Mouse (Mus musculus): Measurements from ENCODE around the gene Rnf212b. TPM values are rescaled to one million over a fixed set of nuclear protein-coding genes. Genes with fewer than 3 reads are reported as not detected.
"Not testable (repeated sequence)": the region's sequence is repeated elsewhere in the genome, so short reads cannot be mapped to it uniquely, and the experiment has no call there.

Gene Rnf212b
- not detected in 2 replicates for polyA plus RNA-seq (2016; fragmentation: Nextera tagmentation; extraction: Ambion mirVana)

- no peak within 1 kb of the TSS for H3K4me3 ChIP-seq
- 85% methylated on average over 29 of the region's 29 CpGs for WGBS
- H3K27me3 ChIP-seq = no peaks in the 10 kb centered on the region
- no peak for ATAC-seq (ENCODE audit: insufficient number of reproducible peaks, insufficient read depth, low FRiP score, low TSS enrichment)
- no peaks in the 10 kb centered on the region for H3K9me3 ChIP-seq
- H3K27ac ChIP-seq = no peak within 1 kb of the TSS
- H3K9ac ChIP-seq = no peak within 1 kb of the TSS
- no peaks in the 10 kb centered on the region for H3K36me3 ChIP-seq
- no peaks in the 10 kb centered on the region for H3K4me1 ChIP-seq
- H3K4me2 ChIP-seq (replicated peaks) = no peak within 1 kb of the TSS
These were observed at the start of gene Rnf212b for GRCm38 (mm10) chr14:54813991-54814390. Rnf212b (plus strand) TSS chr14:54814141.

DNA sequence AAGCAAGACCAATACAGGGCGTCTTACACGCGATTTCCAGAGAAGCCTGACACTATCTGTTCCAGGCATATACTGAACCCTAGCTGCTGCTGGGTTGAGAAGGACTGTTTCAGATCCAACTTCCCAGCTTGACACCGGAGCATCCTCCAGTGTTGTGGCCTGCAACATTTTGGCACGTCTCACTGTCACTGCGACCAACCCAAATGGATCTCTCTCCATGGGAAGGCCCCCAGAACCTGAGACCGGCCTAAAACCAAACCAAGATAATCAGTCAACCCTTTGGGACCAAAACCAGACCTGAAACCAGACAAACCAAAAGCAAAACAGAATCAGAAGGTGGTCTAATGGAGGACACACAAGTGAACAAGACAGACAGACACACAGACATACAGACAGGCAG, 47.0 kb upstream of the Rnf212b start:
- H3K9ac ChIP-seq; H3K36me3 ChIP-seq; H3K4me3 ChIP-seq; H3K4me2 ChIP-seq (replicated peaks); H3K4me1 ChIP-seq; H3K27ac ChIP-seq; ATAC-seq (ENCODE audit: insufficient number of reproducible peaks, insufficient read depth, low FRiP score, low TSS enrichment); H3K9me3 ChIP-seq; H3K27me3 ChIP-seq: not testable (repeated sequence)
- 93% methylated on average over 7 of the region's 7 CpGs for WGBS

DNA sequence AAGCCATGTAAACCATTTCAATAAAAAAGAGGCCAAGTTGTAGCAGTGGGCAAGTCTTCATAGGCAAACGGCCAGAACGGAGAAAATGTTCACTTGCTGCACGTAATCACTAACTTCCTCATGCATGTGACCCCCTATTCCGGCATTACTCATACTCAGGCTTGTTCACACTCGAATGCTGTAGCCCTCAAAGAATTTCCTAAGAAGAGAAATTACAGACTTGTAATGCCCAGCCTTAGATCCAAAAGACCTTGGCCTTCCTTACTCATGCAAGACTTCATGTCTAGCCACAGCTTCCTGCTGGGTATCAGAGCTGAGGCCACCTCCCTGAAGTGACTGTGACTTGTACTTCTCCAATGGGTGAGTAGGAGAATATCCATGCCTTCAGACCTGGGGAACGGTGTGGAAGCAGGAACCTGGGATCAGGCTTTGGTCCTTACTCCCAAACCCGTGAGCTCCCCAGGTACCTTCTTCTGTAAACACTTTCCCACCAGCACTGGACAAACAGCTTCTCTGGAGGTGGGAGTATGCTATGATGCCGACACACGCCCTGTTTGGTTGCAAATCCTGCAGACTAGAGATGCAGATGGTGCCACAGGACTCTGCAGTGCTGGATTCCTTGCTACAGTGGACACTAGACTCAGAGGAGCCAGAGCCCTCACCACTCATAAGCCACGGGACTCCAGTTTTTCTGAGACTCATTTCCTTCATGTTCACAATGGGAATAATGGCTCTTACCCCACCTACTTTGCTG, 45.5 kb upstream of the Rnf212b start:
- no peak for ATAC-seq (ENCODE audit: insufficient number of reproducible peaks, insufficient read depth, low FRiP score, low TSS enrichment)
- WGBS = 86% methylated on average over 10 of the region's 10 CpGs
- H3K4me2 ChIP-seq (replicated peaks) = no peak overlapping the region
- no peaks in the 10 kb centered on the region for H3K4me1 ChIP-seq
- H3K9ac ChIP-seq = no peak overlapping the region
- H3K4me3 ChIP-seq = no peak overlapping the region
- H3K27ac ChIP-seq = no peak overlapping the region
- no peaks in the 10 kb centered on the region for H3K36me3 ChIP-seq
- H3K27me3 ChIP-seq = no peaks in the 10 kb centered on the region
- no peaks in the 10 kb centered on the region for H3K9me3 ChIP-seq

DNA sequence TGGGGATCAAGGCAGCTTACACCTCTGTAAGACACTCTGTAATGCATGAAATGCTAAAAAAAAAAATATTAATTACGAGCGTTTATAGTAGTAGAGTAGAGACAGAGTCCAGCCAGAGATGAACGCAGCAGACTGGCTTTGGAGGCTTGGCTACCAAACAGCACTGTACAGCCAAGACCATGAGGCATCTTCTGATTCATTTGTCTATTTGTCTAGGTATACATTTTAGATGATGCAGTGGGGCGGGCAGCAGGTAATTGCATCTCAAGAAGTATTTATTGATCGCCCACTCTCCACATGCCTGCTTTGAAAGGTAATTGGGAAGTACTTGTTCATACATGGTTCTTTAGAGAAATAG, 44.9 kb upstream of the Rnf212b start:
- 95% methylated on average over 5 of the region's 5 CpGs for WGBS

DNA sequence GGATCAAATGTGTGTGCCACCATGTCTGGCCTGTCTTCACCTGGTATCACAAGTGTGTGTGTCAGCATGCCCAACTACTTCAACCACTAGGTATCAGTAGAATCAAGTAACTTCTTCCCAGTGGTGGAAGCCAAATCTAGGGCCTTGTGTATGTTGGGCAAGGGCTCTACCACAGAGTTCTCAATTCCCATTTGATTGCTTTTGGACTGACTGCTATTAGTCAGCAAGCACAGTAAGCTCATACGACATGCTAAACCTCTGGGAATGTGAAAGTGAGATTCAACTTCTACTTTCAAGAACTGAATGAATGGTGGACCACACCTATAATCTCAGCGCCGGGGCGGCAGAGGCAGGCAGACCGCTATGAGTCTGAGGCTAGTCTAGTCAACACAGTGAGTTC, 43.6 kb upstream of the Rnf212b start:
- WGBS = 95% methylated on average over 5 of the region's 5 CpGs

More for the DNA sequence above, 44.9 kb upstream of the Rnf212b start:
- no peak for ATAC-seq (ENCODE audit: insufficient number of reproducible peaks, insufficient read depth, low FRiP score, low TSS enrichment)
- no peak overlapping the region for H3K27ac ChIP-seq
- no peak overlapping the region for H3K4me2 ChIP-seq (replicated peaks)
- H3K36me3 ChIP-seq = no peaks in the 10 kb centered on the region
- no peaks in the 10 kb centered on the region for H3K9me3 ChIP-seq
- H3K27me3 ChIP-seq = no peaks in the 10 kb centered on the region
- H3K4me1 ChIP-seq = no peaks in the 10 kb centered on the region
- no peak overlapping the region for H3K4me3 ChIP-seq
- no peak overlapping the region for H3K9ac ChIP-seq

GRCm38 (mm10) chr14:54772333-54772856, 41.5 kb upstream of the Rnf212b start:
- H3K9ac ChIP-seq = no peak overlapping the region
- H3K9me3 ChIP-seq = no peaks in the 10 kb centered on the region
- H3K27ac ChIP-seq = no peak overlapping the region
- ATAC-seq (ENCODE audit: insufficient number of reproducible peaks, insufficient read depth, low FRiP score, low TSS enrichment) = no peak
- no peak overlapping the region for H3K4me2 ChIP-seq (replicated peaks)
- H3K4me1 ChIP-seq = no peaks in the 10 kb centered on the region
- no peaks in the 10 kb centered on the region for H3K36me3 ChIP-seq
- 80% methylated on average over 20 of the region's 20 CpGs for WGBS
- H3K27me3 ChIP-seq = 0 out of 2 replicates have a peak, but pooled peaks cover 1% of the 10 kb centered on the region
- no peak overlapping the region for H3K4me3 ChIP-seq

More for the DNA sequence above, 43.6 kb upstream of the Rnf212b start:
- Histone ChIP-seq H3K27ac (no peak overlapping the region), H3K4me1 (no peaks in the 10 kb centered on the region), H3K36me3 (no peaks in the 10 kb centered on the region), H3K9ac (no peak overlapping the region), H3K9me3 (no peaks in the 10 kb centered on the region), H3K4me2 (replicated peaks) (no peak overlapping the region), H3K4me3 (no peak overlapping the region), H3K27me3 (no peaks in the 10 kb centered on the region)
- ATAC-seq (ENCODE audit: insufficient number of reproducible peaks, insufficient read depth, low FRiP score, low TSS enrichment) = no peak

- ATAC-seq (ENCODE audit: insufficient number of reproducible peaks, insufficient read depth, low FRiP score, low TSS enrichment) = no peak
- H3K4me3 ChIP-seq = no peak overlapping the region
- H3K4me1 ChIP-seq = peaks cover 2% of the 10 kb centered on the region; the same call in 1 of the 2 replicates
- H3K4me2 ChIP-seq (replicated peaks) = no peak overlapping the region
- H3K27me3 ChIP-seq = peaks cover 14% of the 10 kb centered on the region
- H3K36me3 ChIP-seq = no peaks in the 10 kb centered on the region
- 84% methylated on average over 7 of the region's 7 CpGs for WGBS
- H3K9me3 ChIP-seq = no peaks in the 10 kb centered on the region
- H3K27ac ChIP-seq = no peak overlapping the region
- H3K9ac ChIP-seq = no peak overlapping the region
These were observed 38.4 kb upstream of the Rnf212b start for GRCm38 (mm10) chr14:54775534-54776041.

DNA sequence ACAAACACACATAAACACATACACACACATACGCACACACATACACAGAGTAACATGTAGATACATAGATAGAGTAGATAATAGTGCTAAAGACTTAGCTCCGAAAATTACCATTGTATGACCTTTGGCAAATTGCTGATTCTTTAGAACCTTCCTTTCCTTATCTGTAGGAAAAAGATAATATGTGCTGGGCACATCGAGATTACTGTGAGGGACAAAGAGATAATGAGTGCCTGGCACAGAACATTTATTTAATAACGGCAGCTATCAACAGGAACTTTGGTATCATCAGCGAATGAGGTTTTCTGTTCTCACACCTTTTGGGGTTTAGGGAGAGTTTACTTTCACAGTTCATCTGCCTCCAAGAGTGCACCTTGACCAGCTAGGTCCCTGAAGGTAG, 37.2 kb upstream of the Rnf212b start:
- Histone ChIP-seq H3K4me1 (peaks cover 5% of the 10 kb centered on the region; the same call in 1 of the 2 replicates), H3K9me3 (no peaks in the 10 kb centered on the region), H3K27ac (no peak overlapping the region), H3K4me3 (no peak overlapping the region), H3K9ac (no peak overlapping the region), H3K36me3 (no peaks in the 10 kb centered on the region), H3K27me3 (peaks cover 16% of the 10 kb centered on the region), H3K4me2 (replicated peaks) (no peak overlapping the region)
- ATAC-seq (ENCODE audit: insufficient number of reproducible peaks, insufficient read depth, low FRiP score, low TSS enrichment) = no peak
- 85% methylated on average over 5 of the region's 5 CpGs for WGBS

DNA sequence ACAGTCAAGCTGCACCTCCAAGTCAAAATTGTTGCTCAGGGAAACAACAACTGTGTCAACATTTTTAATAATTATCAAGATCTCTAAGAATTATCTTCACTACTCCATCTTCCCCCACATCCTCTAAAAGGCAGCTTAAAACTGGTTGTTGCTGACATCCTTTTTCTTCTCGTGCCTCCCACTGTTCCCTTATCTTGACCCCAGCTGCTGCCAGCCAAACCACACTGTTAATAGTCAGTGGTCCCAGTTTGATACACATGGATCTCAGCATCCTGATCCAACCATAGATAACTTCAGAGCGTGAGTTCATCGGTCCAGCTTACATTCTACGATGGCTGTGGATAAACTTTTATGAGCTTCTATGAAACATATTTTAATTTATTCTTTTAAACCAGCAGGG, 36.0 kb upstream of the Rnf212b start:
- Histone ChIP-seq H3K27ac (no peak overlapping the region), H3K27me3 (peaks cover 23% of the 10 kb centered on the region)
- 81% methylated on average over 4 of the region's 4 CpGs for WGBS

DNA sequence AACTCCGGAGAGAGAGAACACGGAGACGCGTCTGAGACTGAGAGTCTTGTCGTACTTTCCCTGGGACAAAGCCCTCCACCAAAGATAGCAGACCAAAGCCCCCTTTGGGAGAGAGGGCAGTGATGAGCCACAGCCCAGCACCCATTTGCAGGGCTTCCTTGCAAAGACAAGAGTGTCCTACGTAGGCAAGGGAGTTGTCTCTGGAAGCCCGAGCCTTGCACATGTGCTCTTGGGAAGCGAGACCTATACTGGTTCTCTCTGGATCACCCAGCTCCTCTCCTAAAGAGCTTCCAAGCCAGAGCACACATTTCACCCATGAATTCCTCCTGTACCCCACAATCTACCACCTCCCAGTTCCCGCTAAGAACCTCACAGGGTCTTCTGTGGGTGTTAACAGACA, 33.9 kb upstream of the Rnf212b start:
- peaks cover 5% of the 10 kb centered on the region; the same call in 1 of the 2 replicates for H3K4me1 ChIP-seq
- no peak overlapping the region for H3K27ac ChIP-seq
- ATAC-seq (ENCODE audit: insufficient number of reproducible peaks, insufficient read depth, low FRiP score, low TSS enrichment) = no peak
- H3K4me2 ChIP-seq (replicated peaks) = peak overlapping the region; percentile 82; the same call in 1 of the 2 replicates
- peaks cover 31% of the 10 kb centered on the region for H3K27me3 ChIP-seq
- no peaks in the 10 kb centered on the region for H3K36me3 ChIP-seq
- no peaks in the 10 kb centered on the region for H3K9me3 ChIP-seq
- 87% methylated on average over 9 of the region's 9 CpGs for WGBS
- no peak overlapping the region for H3K9ac ChIP-seq
- H3K4me3 ChIP-seq = no peak overlapping the region

More for the DNA sequence above, 36.0 kb upstream of the Rnf212b start:
- H3K4me1 ChIP-seq = peaks cover 5% of the 10 kb centered on the region; the same call in 1 of the 2 replicates
- no peaks in the 10 kb centered on the region for H3K9me3 ChIP-seq
- no peaks in the 10 kb centered on the region for H3K36me3 ChIP-seq
- no peak overlapping the region for H3K4me3 ChIP-seq
- no peak for ATAC-seq (ENCODE audit: insufficient number of reproducible peaks, insufficient read depth, low FRiP score, low TSS enrichment)
- no peak overlapping the region for H3K9ac ChIP-seq
- H3K4me2 ChIP-seq (replicated peaks) = no peak overlapping the region

GRCm38 (mm10) chr14:54780836-54781609, 32.9 kb upstream of the Rnf212b start:
- no peaks in the 10 kb centered on the region for H3K36me3 ChIP-seq
- H3K4me2 ChIP-seq (replicated peaks) = peak overlapping the region; percentile 82
- H3K27me3 ChIP-seq = peaks cover 31% of the 10 kb centered on the region
- H3K9me3 ChIP-seq = no peaks in the 10 kb centered on the region
- no peak for ATAC-seq (ENCODE audit: insufficient number of reproducible peaks, insufficient read depth, low FRiP score, low TSS enrichment)
- peaks cover 5% of the 10 kb centered on the region; the same call in 1 of the 2 replicates for H3K4me1 ChIP-seq
- H3K4me3 ChIP-seq = peak overlapping the region; percentile 42
- 3% methylated on average over 35 of the region's 35 CpGs for WGBS
- peak overlapping the region; percentile 6; the same call in 1 of the 2 replicates for H3K9ac ChIP-seq
- H3K27ac ChIP-seq = no peak overlapping the region
